Mouse (Mus musculus) heart, postnatal 0 days (tissue): ENCODE data around the gene Pold4. TPM values are rescaled to one million over a fixed set of nuclear protein-coding genes. Genes with fewer than 3 reads are reported as not detected.
A peak's percentile ranks its signal among the peaks of the same experiment; 100 is the strongest.
"Not testable (repeated sequence)": the region's sequence is repeated elsewhere in the genome, so short reads cannot be mapped to it uniquely, and the experiment has no call there.

Experiments used
- ATAC-seq: fragments of 200-750 bp; cut with Nextera tagmentation; 2 replicates; pipeline ENCODE4 v1.8.0; 2017; ENCODE audit warnings: low read depth, moderate number of reproducible peaks, moderate library complexity; ENCODE audit not compliant: insufficient read depth
- DNase-seq: peaks from one replicate; pipeline ENCODE4 v3.0.0-alpha.2; 2016; ENCODE audit warnings: low spot score
- H3K27ac ChIP-seq: fragments of 300-500 bp; sonication (generic); 2 replicates; pipeline ENCODE4 v1.5.1; 2014; ENCODE audit warnings: low read depth, mild to moderate bottlenecking
- H3K27me3 ChIP-seq: fragments of 300-500 bp; sonication (generic); 2 replicates; pipeline ENCODE4 v1.6.1; 2014; ENCODE audit warnings: low read length, mixed read lengths; ENCODE audit not compliant: control insufficient read depth, insufficient read depth
- H3K36me3 ChIP-seq: fragments of 300-500 bp; sonication (generic); replicated peaks from 2 replicates; pipeline ENCODE4 v1.6.1; 2014; ENCODE audit warnings: low read length, mixed read lengths; ENCODE audit not compliant: control insufficient read depth, insufficient read depth
- H3K4me1 ChIP-seq: fragments of 300-500 bp; sonication (generic); 2 replicates; pipeline ENCODE4 v1.6.1; 2014; ENCODE audit warnings: antibody characterized with exemption; ENCODE audit not compliant: control insufficient read depth, insufficient read depth
- H3K4me2 ChIP-seq: fragments of 300-500 bp; sonication (generic); 2 replicates; pipeline ENCODE4 v1.6.1; 2014; ENCODE audit warnings: low read depth, mild to moderate bottlenecking, low read length, moderate library complexity
- H3K4me3 ChIP-seq: fragments of 300-500 bp; sonication (generic); 2 replicates; pipeline ENCODE4 v1.5.1; 2014; ENCODE audit warnings: low read depth, low read length
- H3K9ac ChIP-seq: fragments of 300-500 bp; sonication (generic); replicated peaks from 2 replicates; pipeline ENCODE4 v1.6.1; 2014; ENCODE audit warnings: low read depth, low read length, mixed read lengths
- H3K9me3 ChIP-seq: fragments of 300-500 bp; sonication (generic); replicated peaks from 2 replicates; pipeline ENCODE4 v1.6.1; 2016; ENCODE audit warnings: low read length; ENCODE audit not compliant: control insufficient read depth
- CTCF ChIP-seq: IDR thresholded peaks from 2 replicates; pipeline ENCODE4 v1.5.1; 2016; ENCODE audit warnings: antibody characterized with exemption, control low read depth, low read depth
- EP300 ChIP-seq: IDR thresholded peaks from 2 replicates; pipeline ENCODE4 v1.6.1; 2016; ENCODE audit warnings: antibody characterized with exemption, low read depth
- WGBS: fragments of 180-500 bp; shearing (Covaris S2); extraction: QIAGEN DNeasy Blood & Tissue Kit; methylation state at CpG from one replicate; pipeline ENCODE4 v1.1.7; 2014; 5-methylcytosine and 5-hydroxymethylcytosine counted together
- polyA plus RNA-seq: library from polyadenylated mRNA; unstranded; fragments of >200 nt; fragmentation: Nextera tagmentation; extraction: Ambion mirVana; gene quantifications from 2 replicates; pipeline ENCODE4 v1.2.1, GENCODE M21; 2015
- total RNA-seq: library from RNA; depleted of rRNA; stranded (reverse); fragments of >200 nt; gene quantifications from 2 replicates; pipeline ENCODE4 v1.2.3, GENCODE M21; 2014; ENCODE audit warnings: low replicate concordance

Pold4 gene
- total and polyA plus RNA-seq, 2 experiments from 2014 or later: 23.0 to 30.8 TPM

- H3K4me3 ChIP-seq: no peak overlapping the region
- no peak overlapping the region for H3K4me2 ChIP-seq
- TF ChIP-seq CTCF: no peak
- TF ChIP-seq EP300: no peak
- no peak overlapping the region for H3K27ac ChIP-seq
- H3K27me3 ChIP-seq: no peaks in the 10 kb centered on the region
- peaks cover 5% of the 10 kb centered on the region; the same call in 1 of the 2 replicates for H3K4me1 ChIP-seq
- DNase-seq (no peak), ATAC-seq (no peak)
- no peaks in the 10 kb centered on the region for H3K36me3 ChIP-seq
- H3K9me3 ChIP-seq: no peaks in the 10 kb centered on the region
- WGBS: 69% methylated on average over 4 of the region's 4 CpGs
- no peak overlapping the region for H3K9ac ChIP-seq
Measured at GRCm38 (mm10) chr19:4234548-4234947, 2.8 kb downstream of the Pold4 start.

GRCm38 (mm10) chr19:4240247-4240668 lies 8.6 kb downstream of the Pold4 start:
- H3K36me3 ChIP-seq: no peaks in the 10 kb centered on the region
- H3K27ac ChIP-seq: no peak overlapping the region
- no peaks in the 10 kb centered on the region for H3K4me1 ChIP-seq
- no peaks in the 10 kb centered on the region for H3K27me3 ChIP-seq
- H3K4me2 ChIP-seq: no peak overlapping the region
- no peak for ATAC-seq
- H3K9me3 ChIP-seq: no peaks in the 10 kb centered on the region
- 63% methylated on average over 8 of the region's 8 CpGs for WGBS
- TF ChIP-seq CTCF: no peak
- no peak for TF ChIP-seq EP300
- no peak overlapping the region for H3K4me3 ChIP-seq
- no peak for DNase-seq
- no peak overlapping the region for H3K9ac ChIP-seq

GRCm38 (mm10) chr19:4242416-4242815 lies 10.7 kb downstream of the Pold4 start:
- Histone ChIP-seq H3K9me3 (no peaks in the 10 kb centered on the region), H3K27me3 (no peaks in the 10 kb centered on the region), H3K4me3 (no peak overlapping the region), H3K4me1 (no peaks in the 10 kb centered on the region), H3K9ac (no peak overlapping the region), H3K27ac (no peak overlapping the region), H3K36me3 (no peaks in the 10 kb centered on the region), H3K4me2 (no peak overlapping the region)
- DNase-seq: no peak
- WGBS: 70% methylated on average over 3 of the region's 3 CpGs
- ATAC-seq: no peak
- TF ChIP-seq CTCF: peak; percentile 27
- no peak for TF ChIP-seq EP300

- H3K9me3 ChIP-seq: no peaks in the 10 kb centered on the region
- no peak overlapping the region for H3K9ac ChIP-seq
- 77% methylated on average over 6 of the region's 6 CpGs for WGBS
- no peak overlapping the region for H3K4me2 ChIP-seq
- H3K4me3 ChIP-seq: no peak overlapping the region
- no peaks in the 10 kb centered on the region for H3K36me3 ChIP-seq
- H3K27ac ChIP-seq: no peak overlapping the region
- H3K27me3 ChIP-seq: no peaks in the 10 kb centered on the region
- ATAC-seq (no peak), DNase-seq (no peak)
- H3K4me1 ChIP-seq: no peaks in the 10 kb centered on the region
- TF ChIP-seq CTCF (no peak), EP300 (no peak)
Measured at GRCm38 (mm10) chr19:4244775-4245174, 13.1 kb downstream of the Pold4 start.

GRCm38 (mm10) chr19:4247010-4247409 lies 15.3 kb downstream of the Pold4 start:
- no peak overlapping the region for H3K9ac ChIP-seq
- TF ChIP-seq EP300 (no peak), CTCF (0 out of 2 replicates have a peak, but pooled peaks have one; percentile 7)
- H3K4me2 ChIP-seq: no peak overlapping the region
- WGBS: 42% methylated on average over 1 of the region's 1 CpGs
- no peaks in the 10 kb centered on the region for H3K36me3 ChIP-seq
- no peak overlapping the region for H3K27ac ChIP-seq
- H3K9me3 ChIP-seq: no peaks in the 10 kb centered on the region
- DNase-seq: no peak
- H3K27me3 ChIP-seq: no peaks in the 10 kb centered on the region
- ATAC-seq: no peak
- no peak overlapping the region for H3K4me3 ChIP-seq
- no peaks in the 10 kb centered on the region for H3K4me1 ChIP-seq

- H3K9me3 ChIP-seq, H3K4me1 ChIP-seq, H3K27ac ChIP-seq, H3K4me2 ChIP-seq, DNase-seq, H3K9ac ChIP-seq, H3K4me3 ChIP-seq, H3K27me3 ChIP-seq, ATAC-seq, H3K36me3 ChIP-seq: not testable (repeated sequence)
- WGBS: 79% methylated on average over 1 of the region's 1 CpGs
Measured at GRCm38 (mm10) chr19:4248683-4249082, 17.0 kb downstream of the Pold4 start.
